Mouse (Mus musculus): ENCODE measurements around the gene Ptpn7. TPM values are rescaled to one million over a fixed set of nuclear protein-coding genes. Genes with fewer than 3 reads are reported as not detected.
"Not testable (repeated sequence)": the region's sequence is repeated elsewhere in the genome, so short reads cannot be mapped to it uniquely, and the experiment has no call there.

Ptpn7 gene
- polyA plus RNA-seq, 1 experiment from 2014 or later, result 0.11 TPM

GRCm38 (mm10) chr1:135097441-135097840, 35.1 kb upstream of the Ptpn7 start:
- H3K4me2 ChIP-seq (replicated peaks), result no peak overlapping the region
- H3K27me3 ChIP-seq (ENCODE audit: control insufficient read depth, insufficient read depth, low read length), result peaks cover 8% of the 10 kb centered on the region; the same call in 1 of the 2 replicates
- no peak overlapping the region for H3K4me3 ChIP-seq (replicated peaks; ENCODE audit: low read length)
- H3K27ac ChIP-seq, result no peak overlapping the region
- 93% methylated on average over 6 of the region's 6 CpGs for WGBS
- H3K9me3 ChIP-seq (ENCODE audit: control insufficient read depth, low read length), result no peaks in the 10 kb centered on the region
- DNase-seq (ENCODE audit: low spot score) (no peak), ATAC-seq (ENCODE audit: low FRiP score) (no peak)
- no peaks in the 10 kb centered on the region for H3K4me1 ChIP-seq (replicated peaks; ENCODE audit: control insufficient read depth, insufficient read depth, low read length)
- H3K36me3 ChIP-seq (replicated peaks; ENCODE audit: control insufficient read depth, insufficient read depth), result no peaks in the 10 kb centered on the region
- no peak overlapping the region for H3K9ac ChIP-seq

- Histone ChIP-seq H3K36me3 (replicated peaks; ENCODE audit: control insufficient read depth, insufficient read depth) (no peaks in the 10 kb centered on the region), H3K4me1 (replicated peaks; ENCODE audit: control insufficient read depth, insufficient read depth, low read length) (no peaks in the 10 kb centered on the region), H3K27me3 (ENCODE audit: control insufficient read depth, insufficient read depth, low read length) (peaks cover 17% of the 10 kb centered on the region), H3K27ac (no peak overlapping the region), H3K9me3 (ENCODE audit: control insufficient read depth, low read length) (no peaks in the 10 kb centered on the region), H3K4me2 (replicated peaks) (no peak overlapping the region), H3K4me3 (replicated peaks; ENCODE audit: low read length) (no peak overlapping the region), H3K9ac (no peak overlapping the region)
- WGBS, result 78% methylated on average over 7 of the region's 7 CpGs
- no peak for DNase-seq (ENCODE audit: low spot score)
- ATAC-seq (ENCODE audit: low FRiP score), result no peak
Measured at GRCm38 (mm10) chr1:135098441-135098840, 34.1 kb upstream of the Ptpn7 start.

GRCm38 (mm10) chr1:135100400-135100799, 32.1 kb upstream of the Ptpn7 start:
- Histone ChIP-seq H3K36me3 (replicated peaks; ENCODE audit: control insufficient read depth, insufficient read depth) (no peaks in the 10 kb centered on the region), H3K4me3 (replicated peaks; ENCODE audit: low read length) (no peak overlapping the region), H3K4me1 (replicated peaks; ENCODE audit: control insufficient read depth, insufficient read depth, low read length) (no peaks in the 10 kb centered on the region; the same call in 1 of the 2 replicates), H3K9me3 (ENCODE audit: control insufficient read depth, low read length) (no peaks in the 10 kb centered on the region), H3K9ac (no peak overlapping the region), H3K27me3 (ENCODE audit: control insufficient read depth, insufficient read depth, low read length) (peaks cover 37% of the 10 kb centered on the region), H3K4me2 (replicated peaks) (no peak overlapping the region), H3K27ac (no peak overlapping the region)
- no peak for ATAC-seq (ENCODE audit: low FRiP score)
- DNase-seq (ENCODE audit: low spot score), result no peak
- WGBS, result 55% methylated on average over 7 of the region's 7 CpGs

GRCm38 (mm10) chr1:135105124-135105523, 27.4 kb upstream of the Ptpn7 start, which contains the start of gene Lgr6:
TSS of gene Lgr6 (minus strand) at chr1:135105276.
- Histone ChIP-seq H3K36me3 (replicated peaks; ENCODE audit: control insufficient read depth, insufficient read depth) (no peaks in the 10 kb centered on the region), H3K4me2 (replicated peaks) (peak within 1 kb of the TSS; percentile 62), H3K4me1 (replicated peaks; ENCODE audit: control insufficient read depth, insufficient read depth, low read length) (no peaks in the 10 kb centered on the region; the same call in 1 of the 2 replicates), H3K4me3 (replicated peaks; ENCODE audit: low read length) (peak within 1 kb of the TSS; percentile 33), H3K27ac (no peak within 1 kb of the TSS), H3K9ac (no peak within 1 kb of the TSS), H3K9me3 (ENCODE audit: control insufficient read depth, low read length) (no peaks in the 10 kb centered on the region), H3K27me3 (ENCODE audit: control insufficient read depth, insufficient read depth, low read length) (peaks cover 51% of the 10 kb centered on the region)
- no peak for ATAC-seq (ENCODE audit: low FRiP score)
- WGBS, result under 1% methylated on average over 34 of the region's 40 CpGs
- DNase-seq (ENCODE audit: low spot score), result no peak

DNA sequence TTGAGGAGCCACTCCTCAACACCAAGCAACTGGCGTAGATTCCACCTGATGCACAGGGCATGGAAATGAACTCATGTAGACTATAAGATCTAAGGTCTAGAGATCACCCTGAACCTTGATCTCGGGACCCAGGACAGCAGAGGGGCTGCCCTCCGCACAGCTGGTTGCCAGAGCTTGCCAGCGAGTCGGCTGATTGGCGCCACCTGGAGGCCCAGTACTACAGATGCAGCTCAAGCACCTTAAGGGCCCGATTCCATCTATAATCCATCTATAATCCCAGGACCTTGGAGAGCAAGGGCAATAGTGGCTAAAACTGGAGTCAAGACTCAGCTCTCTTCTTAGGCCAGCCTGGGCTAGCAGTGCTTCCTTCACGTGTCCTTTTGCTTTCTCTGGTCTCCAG, 26.5 kb upstream of the Ptpn7 start:
- ATAC-seq (ENCODE audit: low FRiP score) (no peak), DNase-seq (ENCODE audit: low spot score) (peak; percentile 65)
- Histone ChIP-seq H3K27me3 (ENCODE audit: control insufficient read depth, insufficient read depth, low read length) (peaks cover 51% of the 10 kb centered on the region), H3K4me3 (replicated peaks; ENCODE audit: low read length) (no peak overlapping the region), H3K36me3 (replicated peaks; ENCODE audit: control insufficient read depth, insufficient read depth) (no peaks in the 10 kb centered on the region), H3K9ac (no peak overlapping the region), H3K27ac (no peak overlapping the region), H3K9me3 (ENCODE audit: control insufficient read depth, low read length) (no peaks in the 10 kb centered on the region), H3K4me1 (replicated peaks; ENCODE audit: control insufficient read depth, insufficient read depth, low read length) (no peaks in the 10 kb centered on the region; the same call in 1 of the 2 replicates), H3K4me2 (replicated peaks) (peak overlapping the region; percentile 62; the same call in 1 of the 2 replicates)
- WGBS, result 3% methylated on average over 8 of the region's 8 CpGs

GRCm38 (mm10) chr1:135108611-135109010, 23.9 kb upstream of the Ptpn7 start:
- ATAC-seq (ENCODE audit: low FRiP score) (no peak), DNase-seq (ENCODE audit: low spot score) (no peak)
- Histone ChIP-seq H3K4me3 (replicated peaks; ENCODE audit: low read length) (no peak overlapping the region), H3K9ac (no peak overlapping the region), H3K27ac (no peak overlapping the region), H3K4me2 (replicated peaks) (no peak overlapping the region), H3K27me3 (ENCODE audit: control insufficient read depth, insufficient read depth, low read length) (peaks cover 33% of the 10 kb centered on the region), H3K9me3 (ENCODE audit: control insufficient read depth, low read length) (no peaks in the 10 kb centered on the region), H3K4me1 (replicated peaks; ENCODE audit: control insufficient read depth, insufficient read depth, low read length) (no peaks in the 10 kb centered on the region; the same call in 1 of the 2 replicates), H3K36me3 (replicated peaks; ENCODE audit: control insufficient read depth, insufficient read depth) (no peaks in the 10 kb centered on the region)
- 48% methylated on average over 6 of the region's 6 CpGs for WGBS

GRCm38 (mm10) chr1:135110075-135110474, 22.4 kb upstream of the Ptpn7 start:
- ATAC-seq (ENCODE audit: low FRiP score), result peak; percentile 21; the same call in 1 of the 2 replicates
- 20% methylated on average over 6 of the region's 6 CpGs for WGBS
- H3K4me3 ChIP-seq (replicated peaks; ENCODE audit: low read length), result no peak overlapping the region
- H3K9ac ChIP-seq, result no peak overlapping the region
- no peaks in the 10 kb centered on the region; the same call in 1 of the 2 replicates for H3K4me1 ChIP-seq (replicated peaks; ENCODE audit: control insufficient read depth, insufficient read depth, low read length)
- no peak overlapping the region for H3K27ac ChIP-seq
- no peak overlapping the region for H3K4me2 ChIP-seq (replicated peaks)
- H3K9me3 ChIP-seq (ENCODE audit: control insufficient read depth, low read length), result no peaks in the 10 kb centered on the region
- peak; percentile 86 for DNase-seq (ENCODE audit: low spot score)
- peaks cover 18% of the 10 kb centered on the region for H3K27me3 ChIP-seq (ENCODE audit: control insufficient read depth, insufficient read depth, low read length)
- H3K36me3 ChIP-seq (replicated peaks; ENCODE audit: control insufficient read depth, insufficient read depth), result no peaks in the 10 kb centered on the region

GRCm38 (mm10) chr1:135111271-135111670, 21.2 kb upstream of the Ptpn7 start:
- H3K27me3 ChIP-seq (ENCODE audit: control insufficient read depth, insufficient read depth, low read length); H3K27ac ChIP-seq; H3K9ac ChIP-seq; ATAC-seq (ENCODE audit: low FRiP score); DNase-seq (ENCODE audit: low spot score); H3K9me3 ChIP-seq (ENCODE audit: control insufficient read depth, low read length); H3K4me2 ChIP-seq (replicated peaks); H3K36me3 ChIP-seq (replicated peaks; ENCODE audit: control insufficient read depth, insufficient read depth); H3K4me3 ChIP-seq (replicated peaks; ENCODE audit: low read length); H3K4me1 ChIP-seq (replicated peaks; ENCODE audit: control insufficient read depth, insufficient read depth, low read length): not testable (repeated sequence)
- 70% methylated on average over 4 of the region's 5 CpGs for whole genome bisulfite sequencing

DNA sequence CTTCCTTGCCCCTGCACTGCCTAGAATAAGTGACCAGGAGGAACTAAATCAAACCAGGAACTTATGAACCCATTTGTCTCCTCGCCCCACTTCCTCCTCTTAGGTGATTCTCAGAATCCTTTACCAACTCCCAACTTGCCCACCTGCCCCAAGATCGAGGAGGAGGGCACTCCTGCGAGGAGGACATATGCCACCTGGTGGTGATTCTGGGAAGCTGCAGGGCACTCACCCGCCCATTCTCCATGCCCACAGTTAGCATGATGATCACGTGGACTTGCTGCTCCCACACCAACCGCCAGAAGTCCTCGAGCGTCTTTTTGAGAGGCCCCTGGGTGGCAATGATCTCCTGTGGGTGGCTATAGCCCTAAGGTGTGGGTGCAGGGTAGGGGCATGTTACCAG, 19.8 kb upstream of the Ptpn7 start:
- WGBS, result 11% methylated on average over 8 of the region's 8 CpGs
- ATAC-seq (ENCODE audit: low FRiP score), result peak; percentile 25
- no peaks in the 10 kb centered on the region for H3K9me3 ChIP-seq (ENCODE audit: control insufficient read depth, low read length)
- no peak overlapping the region for H3K9ac ChIP-seq
- no peak overlapping the region for H3K27ac ChIP-seq
- no peak overlapping the region for H3K4me2 ChIP-seq (replicated peaks)
- no peaks in the 10 kb centered on the region for H3K27me3 ChIP-seq (ENCODE audit: control insufficient read depth, insufficient read depth, low read length)
- DNase-seq (ENCODE audit: low spot score), result peak; percentile 65
- no peaks in the 10 kb centered on the region for H3K4me1 ChIP-seq (replicated peaks; ENCODE audit: control insufficient read depth, insufficient read depth, low read length)
- no peaks in the 10 kb centered on the region for H3K36me3 ChIP-seq (replicated peaks; ENCODE audit: control insufficient read depth, insufficient read depth)
- no peak overlapping the region for H3K4me3 ChIP-seq (replicated peaks; ENCODE audit: low read length)

All from hindbrain, embryonic 14.5 days (tissue).